Mouse (Mus musculus): ENCODE results near the gene Crtc3. TPM values are rescaled to one million over a fixed set of nuclear protein-coding genes. Genes with fewer than 3 reads are reported as not detected.

The Crtc3 gene
- polyA plus RNA-seq, 1 experiment from 2014 or later = 16.6 TPM

DNA sequence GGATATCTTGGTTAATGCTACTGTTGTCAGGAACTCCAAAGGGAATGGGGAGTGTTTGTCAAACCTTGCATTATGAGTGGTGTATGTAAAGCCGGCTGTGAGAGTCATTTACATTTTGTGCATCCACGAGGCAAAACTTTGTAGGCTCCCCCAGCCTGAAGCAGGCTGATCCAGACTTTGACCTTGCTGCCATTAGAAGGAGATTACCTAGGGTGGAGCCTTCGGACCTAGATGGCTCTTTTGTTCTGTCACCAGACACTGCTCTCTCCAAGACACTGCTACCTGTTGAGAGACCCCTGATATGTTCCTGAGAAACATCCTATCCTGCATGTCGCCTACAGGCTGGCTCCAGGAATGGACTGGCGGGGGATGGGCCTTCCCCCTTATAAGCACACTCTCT is 149.1 kb downstream of the Crtc3 start:
- no peak for ATAC-seq (replicated peaks; ENCODE audit: low FRiP score)
- Histone ChIP-seq H3K4me3 (ENCODE audit: low read depth, low read length) (no peak overlapping the region), H3K27ac (ENCODE audit: low read depth, low read length) (no peak overlapping the region), H3K9ac (ENCODE audit: low read depth, low read length) (no peak overlapping the region), H3K9me3 (ENCODE audit: control insufficient read depth, low read length) (no peaks in the 10 kb centered on the region), H3K4me2 (no peak overlapping the region), H3K4me1 (replicated peaks; ENCODE audit: control insufficient read depth, insufficient read depth, low read length) (peaks cover 20% of the 10 kb centered on the region), H3K36me3 (ENCODE audit: control insufficient read depth, insufficient read depth, low read length) (no peaks in the 10 kb centered on the region), H3K27me3 (replicated peaks; ENCODE audit: control insufficient read depth, insufficient read depth, low read length) (no peaks in the 10 kb centered on the region)
- WGBS = 66% methylated on average over 5 of the region's 5 CpGs
- no peak for DNase-seq (ENCODE audit: low spot score)

Other genes with a start within 250 kb of the Crtc3 start
- gene Blm, start 153.8 kb downstream of the Crtc3 start, polyA plus RNA-seq (2014; fragmentation: Nextera tagmentation; extraction: Ambion mirVana) = 54.8 and 58.3 TPM in 2 replicates
- gene Iqgap1, start 137.1 kb upstream of the Crtc3 start, polyA plus RNA-seq (2014; fragmentation: Nextera tagmentation; extraction: Ambion mirVana) = 28.2 and 30.6 TPM in 2 replicates
- 1.0 and 1.4 TPM in 2 replicates for gene Zscan2, start 172.0 kb upstream of the Crtc3 start, polyA plus RNA-seq (2014; fragmentation: Nextera tagmentation; extraction: Ambion mirVana)
- gene Wdr73, start 212.4 kb upstream of the Crtc3 start, polyA plus RNA-seq (2014; fragmentation: Nextera tagmentation; extraction: Ambion mirVana) = 42.8 and 44.0 TPM in 2 replicates
- gene Nmb, start 216.2 kb upstream of the Crtc3 start, polyA plus RNA-seq (2014; fragmentation: Nextera tagmentation; extraction: Ambion mirVana) = 2.4 and 3.4 TPM in 2 replicates